Mouse (Mus musculus) B cell, adult 67 days (primary cell): ENCODE measurements around the gene Zfp951. TPM values are rescaled to one million over a fixed set of nuclear protein-coding genes. Genes with fewer than 3 reads are reported as not detected.

Source experiments
- total RNA-seq, 2 experiments: library from RNA; stranded (reverse); gene quantifications; 4 replicates each; pipeline ENCODE4 v1.2.4; 2023

Zfp951 gene
- total RNA-seq = 10 to 100 TPM in 1 of 2 experiments, 1 to 10 TPM in 1; 8.6 to 12.2 TPM

DNA sequence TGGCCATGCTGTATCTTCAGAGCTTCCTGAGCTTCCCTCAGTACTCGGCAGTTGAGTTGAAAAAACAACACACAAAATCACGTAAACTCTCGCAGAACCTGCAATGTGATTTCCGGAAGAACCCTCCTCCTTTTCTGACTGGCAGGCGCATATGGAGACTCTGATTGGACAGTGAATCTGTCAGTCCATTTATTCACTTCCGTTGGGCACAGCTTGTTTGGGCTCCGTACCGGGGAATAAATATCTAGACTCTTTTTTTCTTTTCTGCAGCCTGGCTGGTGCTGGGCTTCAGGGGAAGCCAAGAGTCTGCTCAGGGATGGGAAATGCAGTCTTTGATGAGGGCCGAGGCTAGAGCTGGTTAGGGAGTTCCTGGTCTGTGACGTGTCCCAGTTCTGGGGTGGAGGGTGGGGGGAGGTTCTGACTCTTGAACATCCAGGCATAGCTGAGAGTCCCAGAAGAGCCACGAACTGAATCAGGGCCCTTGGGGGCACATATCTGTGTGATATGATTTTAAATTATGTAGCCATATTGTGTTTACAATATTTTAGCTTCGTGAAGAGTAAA, at the start of gene Zfp951:
Zfp951 (minus strand) TSS at position 109 of the 564 bp plus-strand sequence.

Other genes starting within 250 kb of the Zfp951 start
- gene Abcg3, start 122.6 kb upstream of the Zfp951 start, total RNA-seq = 10 to 100 TPM in 1 of 2 experiments, 1 to 10 TPM in 1; 8.2 to 10.6 TPM